Mouse (Mus musculus): Measurements from ENCODE around the gene Srrd.

Gene Srrd

GRCm38 (mm10) chr5:112342463-112343204, at the start of gene Srrd, which contains the start of gene Hps4:
TSS of gene Srrd (minus strand) at chr5:112343040.
TSS of gene Hps4 (plus strand) at chr5:112343083.
- DNase-seq, result peak; percentile 95

GRCm38 (mm10) chr5:112391676-112392323, 49.0 kb upstream of the Srrd start:
- peak; percentile 20 for DNase-seq

GRCm38 (mm10) chr5:112391002-112391401, 48.2 kb upstream of the Srrd start:
- DNase-seq, result no peak

GRCm38 (mm10) chr5:112389352-112389751, 46.5 kb upstream of the Srrd start:
- DNase-seq, result no peak

GRCm38 (mm10) chr5:112385973-112386372, 43.1 kb upstream of the Srrd start:
- no peak for DNase-seq

GRCm38 (mm10) chr5:112384805-112385472, 42.1 kb upstream of the Srrd start:
- no peak for DNase-seq

GRCm38 (mm10) chr5:112382641-112383330, 39.9 kb upstream of the Srrd start:
- DNase-seq, result no peak

- DNase-seq, result no peak
Measured at GRCm38 (mm10) chr5:112382042-112382441, 39.2 kb upstream of the Srrd start.

- DNase-seq, result no peak
Measured at GRCm38 (mm10) chr5:112381154-112381553, 38.3 kb upstream of the Srrd start.

- DNase-seq, result no peak
Measured at GRCm38 (mm10) chr5:112378716-112379115, 35.9 kb upstream of the Srrd start.

- no peak for DNase-seq
Measured at GRCm38 (mm10) chr5:112377380-112377779, 34.5 kb upstream of the Srrd start.

GRCm38 (mm10) chr5:112376111-112376510, 33.3 kb upstream of the Srrd start:
- peak; percentile 33 for DNase-seq

- DNase-seq, result no peak
Measured at GRCm38 (mm10) chr5:112371933-112372332, 29.1 kb upstream of the Srrd start.

GRCm38 (mm10) chr5:112370236-112370813, 27.5 kb upstream of the Srrd start:
- DNase-seq, result no peak

GRCm38 (mm10) chr5:112369326-112369725, 26.5 kb upstream of the Srrd start:
- no peak for DNase-seq

GRCm38 (mm10) chr5:112368666-112369065, 25.8 kb upstream of the Srrd start:
- no peak for DNase-seq

GRCm38 (mm10) chr5:112367929-112368328, 25.1 kb upstream of the Srrd start:
- no peak for DNase-seq

GRCm38 (mm10) chr5:112367338-112367737, 24.5 kb upstream of the Srrd start:
- no peak for DNase-seq

GRCm38 (mm10) chr5:112366879-112367278, 24.0 kb upstream of the Srrd start:
- no peak for DNase-seq

GRCm38 (mm10) chr5:112364184-112364797, 21.5 kb upstream of the Srrd start:
- DNase-seq, result no peak

GRCm38 (mm10) chr5:112360077-112360476, 17.2 kb upstream of the Srrd start:
- no peak for DNase-seq

GRCm38 (mm10) chr5:112359520-112359919, 16.7 kb upstream of the Srrd start:
- DNase-seq, result no peak
